17 mouse cellular contexts compared by ENCODE assay signal in the genomic region with DNA sequence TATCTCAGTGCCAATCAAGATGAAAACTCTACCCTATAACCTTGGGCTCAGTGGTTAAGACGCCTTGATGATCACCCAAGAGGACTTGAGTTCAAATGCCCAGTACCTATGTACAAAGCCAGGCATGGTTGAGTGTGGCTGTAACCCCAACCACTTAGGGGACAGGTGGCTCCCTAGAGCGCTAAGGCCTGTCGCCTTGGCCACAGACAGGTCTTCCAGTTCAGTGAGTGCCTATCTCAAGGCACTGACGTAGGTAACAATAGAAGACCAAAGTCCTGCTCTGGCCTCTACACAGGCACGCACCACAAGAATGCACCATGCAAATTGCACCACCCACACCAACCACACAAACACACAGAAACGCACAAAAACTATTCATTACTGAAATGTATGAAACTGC. TPM values are rescaled to one million over a fixed set of nuclear protein-coding genes. Genes with fewer than 3 reads are reported as not detected.
A peak's percentile ranks its signal among the peaks of the same experiment; 100 is the strongest.
DNase-seq lines count a peak whose midpoint lies in the region; ATAC-seq and TF ChIP-seq lines count a peak whose summit lies in the region.
"Had no signal": no experiment of that assay in that cellular context is flagged by ENCODE, and none has a peak within 500 bp of the region (broad histone marks: within the 10 kb centered on the region; RNA-seq: fewer than 3 reads in every experiment).

No protein-coding gene starts in this region.

- no peaks in the 10 kb centered on the region for H3K27me3 ChIP-seq in cerebellum, adult 2 months (ENCODE audit: control insufficient read depth, insufficient read depth, low read length)
- H3K27me3 ChIP-seq in megakaryocyte, embryonic 14.5 days (replicated peaks) = no peaks in the 10 kb centered on the region
- H3K27me3 ChIP-seq in splenic B cell, adult 2 months (ENCODE audit: control insufficient read depth, insufficient read depth, low read length, poor library complexity, severe bottlenecking) = no peaks in the 10 kb centered on the region
- H3K27me3 ChIP-seq: forebrain, embryonic 12.5 days; hindbrain, embryonic 12.5 days; neural tube, embryonic 12.5 days had no signal

- no peak for ATAC-seq in megakaryocyte, adult 5-6 weeks (ENCODE audit: poor library complexity, severe bottlenecking)

- no peak overlapping the region for H3K4me3 ChIP-seq in cerebellum, adult 2 months (replicated peaks; ENCODE audit: insufficient read depth, low read depth, low read length)
- H3K4me3 ChIP-seq in megakaryocyte, embryonic 14.5 days (replicated peaks) = peak overlapping the region; percentile 78
- H3K4me3 ChIP-seq: forebrain, embryonic 12.5 days; hindbrain, embryonic 12.5 days; neural tube, embryonic 12.5 days had no signal

- TF ChIP-seq CTCF in cerebellum, adult 2 months (IDR thresholded peaks at IDR 0.05; ENCODE audit: borderline replicate concordance, insufficient read depth, low read depth, low read length) = no peak

- H3K36me3 ChIP-seq in megakaryocyte, embryonic 14.5 days (replicated peaks; ENCODE audit: low read length) = peaks cover 2% of the 10 kb centered on the region
- H3K36me3 ChIP-seq in splenic B cell, adult 2 months (ENCODE audit: control insufficient read depth, insufficient read depth, low read length, poor library complexity, severe bottlenecking) = no peaks in the 10 kb centered on the region
- H3K36me3 ChIP-seq: forebrain, embryonic 12.5 days; hindbrain, embryonic 12.5 days; neural tube, embryonic 12.5 days had no signal

- TF ChIP-seq POLR2A in cerebellum, adult 2 months (IDR thresholded peaks at IDR 0.05; ENCODE audit: borderline replicate concordance, insufficient read depth, low read length) = no peak

- peak; percentile 37 to 62 for DNase-seq in cerebellum, adult 2 months
- DNase-seq in cerebellum, postnatal 4 days (ENCODE audit: low spot score in 2 of 2) = no peak
- peak; percentile 71 for DNase-seq in brain, adult 2 months (ENCODE audit: low read depth, low spot score)
- peak; percentile 79 for DNase-seq in splenic B cell, adult 2 months (ENCODE audit: low read depth, low spot score)
- DNase-seq in left cerebral cortex, adult 18-20 months (ENCODE audit: low spot score in 2 of 2) = no peak
- DNase-seq in thymus, postnatal 25 days = no peak
- DNase-seq: adrenal gland, adult 8-10 months; gastrocnemius, postnatal 14 days; kidney, postnatal 25 days; layer of hippocampus, adult 9-11 months; lung, postnatal 10 days had no signal

- peak overlapping the region; percentile 58; the same call in 1 of the 2 replicates for H3K27ac ChIP-seq in cerebellum, adult 2 months (ENCODE audit: insufficient read depth, low read length)
- H3K27ac ChIP-seq: forebrain, embryonic 12.5 days; hindbrain, embryonic 12.5 days; liver, embryonic 14.5 days; neural tube, embryonic 12.5 days had no signal

- H3K9me3 ChIP-seq in megakaryocyte, embryonic 14.5 days = no peaks in the 10 kb centered on the region
- H3K9me3 ChIP-seq: forebrain, embryonic 12.5 days; hindbrain, embryonic 12.5 days; neural tube, embryonic 12.5 days had no signal

- WGBS in cerebellum, adult 2 months = 37% methylated on average over 6 of the region's 6 CpGs

- peaks cover 17% of the 10 kb centered on the region for H3K4me1 ChIP-seq in cerebellum, adult 2 months (ENCODE audit: control insufficient read depth, insufficient read depth, low read length)
- peaks cover 61% of the 10 kb centered on the region for H3K4me1 ChIP-seq in megakaryocyte, embryonic 14.5 days

RNA-seq across cellular contexts. Expression of a gene that starts 9.3 kb away (rescaled TPM):
- polyA plus RNA-seq in cerebellum, adult 2 months (2012; rRNA removed) = 12.9 and 14.4 TPM in 2 replicates
- polyA plus RNA-seq in megakaryocyte, embryonic 14.5 days (2012; ENCODE audit: insufficient read depth, low replicate concordance) = 15.8 and 22.7 TPM in 2 replicates
- 27.6 and 31.7 TPM in 2 replicates for total RNA-seq in megakaryocyte, adult 5-6 weeks (2015)
- total RNA-seq in megakaryocyte, adult 5-6 weeks (2017) = 42.2 and 52.9 TPM in 2 replicates
- total RNA-seq in left cerebral cortex, adult 18-20 months (2021) = 10 to 100 TPM; 19.1 to 21.2 TPM

Comparison
In these comparisons a context has a peak if more than half of its experiments do, and no peak if none do; other contexts are left out.
1. DNase-seq: peak in cerebellum, adult 2 months (2 of 2), brain, adult 2 months (single experiment) and splenic B cell, adult 2 months (single experiment); none in cerebellum, postnatal 4 days (0 of 2), left cerebral cortex, adult 18-20 months (0 of 2) and thymus, postnatal 25 days (single experiment).